Mouse (Mus musculus): ENCODE measurements at regions not wholly inside any gene's neighbourhood (a gene's known extent, or its start where the extent isn't known, plus 50 kb on each side); places are given as distances from the start of the nearest gene placed in this dataset.

GRCm38 (mm10) chrX:99220674-99221455 is 84.9 kb downstream of the Efnb1 start:
- H3K4me1 ChIP-seq: peaks cover 68% of the 10 kb centered on the region
- H3K27me3 ChIP-seq (ENCODE audit: poor library complexity, severe bottlenecking): peaks cover 100% of the 10 kb centered on the region

GRCm38 (mm10) chrX:99218213-99218612 is 82.3 kb downstream of the Efnb1 start:
- H3K27ac ChIP-seq: peak overlapping the region; percentile 72
- peaks cover 100% of the 10 kb centered on the region for H3K27me3 ChIP-seq (ENCODE audit: poor library complexity, severe bottlenecking)
- H3K9me3 ChIP-seq: no peaks in the 10 kb centered on the region
- WGBS: 36% methylated on average over 7 of the region's 7 CpGs
- no peaks in the 10 kb centered on the region for H3K36me3 ChIP-seq (replicated peaks)
- H3K4me3 ChIP-seq: no peak overlapping the region
- peak; percentile 51 for DNase-seq (ENCODE audit: extremely low spot score, low spot score)
- H3K4me1 ChIP-seq: peaks cover 94% of the 10 kb centered on the region

More at GRCm38 (mm10) chrX:99220674-99221455, 84.9 kb downstream of the Efnb1 start:
- peak overlapping the region; percentile 67 for H3K27ac ChIP-seq
- H3K4me3 ChIP-seq: no peak overlapping the region
- no peaks in the 10 kb centered on the region for H3K36me3 ChIP-seq (replicated peaks)
- WGBS: 31% methylated on average over 8 of the region's 8 CpGs
- DNase-seq (ENCODE audit: extremely low spot score, low spot score): no peak
- no peaks in the 10 kb centered on the region for H3K9me3 ChIP-seq

- no peaks in the 10 kb centered on the region for H3K9me3 ChIP-seq
- DNase-seq (ENCODE audit: extremely low spot score, low spot score): no peak
- no peaks in the 10 kb centered on the region for H3K36me3 ChIP-seq (replicated peaks)
- H3K27me3 ChIP-seq (ENCODE audit: poor library complexity, severe bottlenecking): peaks cover 100% of the 10 kb centered on the region
- peak overlapping the region; percentile 50 for H3K4me3 ChIP-seq
- H3K4me1 ChIP-seq: peaks cover 91% of the 10 kb centered on the region
- H3K27ac ChIP-seq: peak overlapping the region; percentile 91
- 13% methylated on average over 59 of the region's 60 CpGs for WGBS
Measured at GRCm38 (mm10) chrX:99216633-99217459, 80.9 kb downstream of the Efnb1 start.

GRCm38 (mm10) chrX:99215931-99216330 is 80.0 kb downstream of the Efnb1 start:
- Histone ChIP-seq H3K27me3 (ENCODE audit: poor library complexity, severe bottlenecking) (peaks cover 100% of the 10 kb centered on the region), H3K36me3 (replicated peaks) (no peaks in the 10 kb centered on the region), H3K27ac (peak overlapping the region; percentile 91), H3K9me3 (no peaks in the 10 kb centered on the region), H3K4me3 (no peak overlapping the region), H3K4me1 (peaks cover 82% of the 10 kb centered on the region)
- 70% methylated on average over 5 of the region's 5 CpGs for WGBS
- DNase-seq (ENCODE audit: extremely low spot score, low spot score): no peak

- Histone ChIP-seq H3K4me1 (peaks cover 74% of the 10 kb centered on the region), H3K4me3 (no peak overlapping the region), H3K36me3 (replicated peaks) (no peaks in the 10 kb centered on the region), H3K9me3 (no peaks in the 10 kb centered on the region), H3K27ac (peak overlapping the region; percentile 35; the same call in 1 of the 2 replicates), H3K27me3 (ENCODE audit: poor library complexity, severe bottlenecking) (peaks cover 98% of the 10 kb centered on the region)
- WGBS: 59% methylated on average over 7 of the region's 7 CpGs
- DNase-seq (ENCODE audit: extremely low spot score, low spot score): no peak
Measured at GRCm38 (mm10) chrX:99215111-99215510, 79.2 kb downstream of the Efnb1 start.

GRCm38 (mm10) chrX:99213565-99214153 is 77.7 kb downstream of the Efnb1 start:
- H3K27ac ChIP-seq: peak overlapping the region; percentile 44; the same call in 1 of the 2 replicates
- H3K27me3 ChIP-seq (ENCODE audit: poor library complexity, severe bottlenecking): peaks cover 98% of the 10 kb centered on the region
- WGBS: 65% methylated on average over 6 of the region's 6 CpGs
- H3K36me3 ChIP-seq (replicated peaks): no peaks in the 10 kb centered on the region
- no peak overlapping the region for H3K4me3 ChIP-seq
- peaks cover 59% of the 10 kb centered on the region for H3K4me1 ChIP-seq
- no peak for DNase-seq (ENCODE audit: extremely low spot score, low spot score)
- no peaks in the 10 kb centered on the region for H3K9me3 ChIP-seq

GRCm38 (mm10) chrX:99204077-99204476 is 68.1 kb downstream of the Efnb1 start:
- H3K36me3 ChIP-seq (replicated peaks): no peaks in the 10 kb centered on the region
- peaks cover 40% of the 10 kb centered on the region for H3K4me1 ChIP-seq
- WGBS: 83% methylated on average over 6 of the region's 6 CpGs
- H3K27ac ChIP-seq: 0 out of 2 replicates have a peak overlapping the region, but pooled peaks have one; percentile 25
- DNase-seq (ENCODE audit: extremely low spot score, low spot score): no peak
- H3K27me3 ChIP-seq (ENCODE audit: poor library complexity, severe bottlenecking): peaks cover 100% of the 10 kb centered on the region
- no peak overlapping the region for H3K4me3 ChIP-seq
- H3K9me3 ChIP-seq: no peaks in the 10 kb centered on the region

GRCm38 (mm10) chrX:99201081-99201480 is 65.2 kb downstream of the Efnb1 start:
- no peak for DNase-seq (ENCODE audit: extremely low spot score, low spot score)
- peaks cover 100% of the 10 kb centered on the region for H3K27me3 ChIP-seq (ENCODE audit: poor library complexity, severe bottlenecking)

GRCm38 (mm10) chrX:99199669-99200068 is 63.7 kb downstream of the Efnb1 start:
- no peaks in the 10 kb centered on the region for H3K36me3 ChIP-seq (replicated peaks)
- H3K4me3 ChIP-seq: peak overlapping the region; percentile 38
- no peaks in the 10 kb centered on the region for H3K9me3 ChIP-seq
- peak overlapping the region; percentile 91 for H3K27ac ChIP-seq
- no peak for DNase-seq (ENCODE audit: extremely low spot score, low spot score)
- peaks cover 100% of the 10 kb centered on the region for H3K27me3 ChIP-seq (ENCODE audit: poor library complexity, severe bottlenecking)
- H3K4me1 ChIP-seq: peaks cover 76% of the 10 kb centered on the region
- WGBS: 69% methylated on average over 5 of the region's 5 CpGs

More at GRCm38 (mm10) chrX:99201081-99201480, 65.2 kb downstream of the Efnb1 start:
- 78% methylated on average over 7 of the region's 7 CpGs for WGBS
- no peak overlapping the region for H3K4me3 ChIP-seq
- H3K27ac ChIP-seq: peak overlapping the region; percentile 56
- no peaks in the 10 kb centered on the region for H3K9me3 ChIP-seq
- no peaks in the 10 kb centered on the region for H3K36me3 ChIP-seq (replicated peaks)
- peaks cover 69% of the 10 kb centered on the region for H3K4me1 ChIP-seq

GRCm38 (mm10) chrX:99198961-99199631 is 63.2 kb downstream of the Efnb1 start:
- 23% methylated on average over 29 of the region's 29 CpGs for WGBS
- Histone ChIP-seq H3K4me1 (peaks cover 72% of the 10 kb centered on the region), H3K27me3 (ENCODE audit: poor library complexity, severe bottlenecking) (peaks cover 100% of the 10 kb centered on the region), H3K9me3 (no peaks in the 10 kb centered on the region), H3K36me3 (replicated peaks) (no peaks in the 10 kb centered on the region), H3K27ac (peak overlapping the region; percentile 91), H3K4me3 (peak overlapping the region; percentile 38)
- DNase-seq (ENCODE audit: extremely low spot score, low spot score): peak; percentile 79

Measured in forebrain, embryonic 10.5 days (tissue).